Comparison of ENCODE assay signal across 21 mouse cellular contexts in genomic region chr2:145682924-145683323, GRCm38 (mm10). TPM values are rescaled to one million over a fixed set of nuclear protein-coding genes. Genes with fewer than 3 reads are reported as not detected.
A peak's percentile ranks its signal among the peaks of the same experiment; 100 is the strongest.
DNase-seq lines count a peak whose midpoint lies in the region; ATAC-seq and TF ChIP-seq lines count a peak whose summit lies in the region.
"Had no signal": no experiment of that assay in that cellular context is flagged by ENCODE, and none has a peak within 500 bp of the region (broad histone marks: within the 10 kb centered on the region; RNA-seq: fewer than 3 reads in every experiment).

No protein-coding gene starts in this region.

- WGBS in intestine, embryonic 14.5 days = 19% methylated on average over 3 of the region's 3 CpGs
- 37% methylated on average over 3 of the region's 3 CpGs for WGBS in intestine, postnatal 0 days
- 37% methylated on average over 3 of the region's 3 CpGs for WGBS in lung, embryonic 14.5 days
- 57% methylated on average over 3 of the region's 3 CpGs for WGBS in lung, adult 2 months

- TF ChIP-seq CTCF in intestine, postnatal 0 days (IDR thresholded peaks at IDR 0.05; ENCODE audit: low read depth) = no peak
- no peak for TF ChIP-seq CTCF in lung, embryonic 14.5 days (IDR thresholded peaks at IDR 0.05; ENCODE audit: low read depth)
- TF ChIP-seq CTCF in lung, adult 2 months (IDR thresholded peaks at IDR 0.05; ENCODE audit: insufficient read depth, low read length) = no peak

- H3K9ac ChIP-seq in intestine, embryonic 14.5 days (ENCODE audit: low read length) = no peak overlapping the region
- H3K9ac ChIP-seq in intestine, postnatal 0 days (ENCODE audit: low read depth, low read length) = no peak overlapping the region
- no peak overlapping the region for H3K9ac ChIP-seq in lung, embryonic 14.5 days
- H3K9ac ChIP-seq: embryonic facial prominence, embryonic 15.5 days; forebrain, embryonic 15.5 days; heart, embryonic 12.5 days; hindbrain, embryonic 15.5 days; liver, embryonic 15.5 days; midbrain, embryonic 13.5 days had no signal

- no peak overlapping the region for H3K4me3 ChIP-seq in intestine, embryonic 14.5 days (ENCODE audit: low read depth, low read length)
- no peak overlapping the region for H3K4me3 ChIP-seq in intestine, postnatal 0 days (ENCODE audit: low read depth, low read length)
- H3K4me3 ChIP-seq in lung, embryonic 14.5 days (ENCODE audit: low read depth, low read length) = no peak overlapping the region
- H3K4me3 ChIP-seq in lung, adult 2 months (replicated peaks; ENCODE audit: extremely low read depth, low read depth, low read length) = no peak overlapping the region
- H3K4me3 ChIP-seq: embryonic facial prominence, embryonic 15.5 days; forebrain, embryonic 15.5 days; heart, embryonic 12.5 days; hindbrain, embryonic 15.5 days; left cerebral cortex, adult 2 months; liver, embryonic 15.5 days; megakaryocyte, embryonic 14.5 days; midbrain, embryonic 13.5 days had no signal

- H3K36me3 ChIP-seq in intestine, embryonic 14.5 days (ENCODE audit: control insufficient read depth, insufficient read depth, low read length) = no peaks in the 10 kb centered on the region
- H3K36me3 ChIP-seq in intestine, postnatal 0 days (ENCODE audit: control insufficient read depth, insufficient read depth) = no peaks in the 10 kb centered on the region
- no peaks in the 10 kb centered on the region for H3K36me3 ChIP-seq in lung, embryonic 14.5 days (ENCODE audit: insufficient read depth)
- H3K36me3 ChIP-seq: embryonic facial prominence, embryonic 15.5 days; forebrain, embryonic 15.5 days; heart, embryonic 12.5 days; hindbrain, embryonic 15.5 days; liver, embryonic 15.5 days; midbrain, embryonic 13.5 days had no signal

- ATAC-seq in intestine, embryonic 14.5 days (replicated peaks; ENCODE audit: low FRiP score, low TSS enrichment, low read depth) = no peak
- no peak for ATAC-seq in intestine, postnatal 0 days
- ATAC-seq in lung, embryonic 14.5 days (ENCODE audit: insufficient read depth) = no peak
- ATAC-seq: forebrain, embryonic 15.5 days; midbrain, embryonic 13.5 days had no signal

- H3K27ac ChIP-seq in intestine, embryonic 14.5 days (ENCODE audit: low read depth) = peak overlapping the region; percentile 9
- H3K27ac ChIP-seq in intestine, postnatal 0 days (ENCODE audit: low read depth, low read length) = no peak overlapping the region
- H3K27ac ChIP-seq in lung, embryonic 14.5 days (ENCODE audit: low read depth) = peak overlapping the region; percentile 58; the same call in 1 of the 2 replicates
- H3K27ac ChIP-seq: embryonic facial prominence, embryonic 15.5 days; forebrain, embryonic 15.5 days; hindbrain, embryonic 15.5 days; left cerebral cortex, adult 2 months; liver, embryonic 15.5 days; midbrain, embryonic 13.5 days had no signal

- H3K27me3 ChIP-seq in intestine, embryonic 14.5 days (replicated peaks; ENCODE audit: control insufficient read depth, insufficient read depth, low read length) = no peaks in the 10 kb centered on the region
- no peaks in the 10 kb centered on the region for H3K27me3 ChIP-seq in intestine, postnatal 0 days (replicated peaks; ENCODE audit: control insufficient read depth, insufficient read depth, low read length)
- H3K27me3 ChIP-seq in lung, embryonic 14.5 days (ENCODE audit: insufficient read depth, low read length) = no peaks in the 10 kb centered on the region
- H3K27me3 ChIP-seq: embryonic facial prominence, embryonic 15.5 days; forebrain, embryonic 15.5 days; heart, embryonic 12.5 days; hindbrain, embryonic 15.5 days; liver, embryonic 15.5 days; midbrain, embryonic 13.5 days had no signal

- no peaks in the 10 kb centered on the region for H3K9me3 ChIP-seq in intestine, embryonic 14.5 days (ENCODE audit: control insufficient read depth, low read length)
- no peaks in the 10 kb centered on the region for H3K9me3 ChIP-seq in intestine, postnatal 0 days (ENCODE audit: control insufficient read depth)
- no peaks in the 10 kb centered on the region for H3K9me3 ChIP-seq in lung, embryonic 14.5 days (ENCODE audit: low read depth, low read length)
- H3K9me3 ChIP-seq: embryonic facial prominence, embryonic 15.5 days; forebrain, embryonic 15.5 days; heart, embryonic 12.5 days; hindbrain, embryonic 15.5 days; liver, embryonic 15.5 days; midbrain, embryonic 13.5 days had no signal

- 0 out of 2 replicates have a peak overlapping the region, but pooled peaks have one; percentile 7 for H3K4me2 ChIP-seq in intestine, embryonic 14.5 days (ENCODE audit: low read length)
- H3K4me2 ChIP-seq in intestine, postnatal 0 days (replicated peaks; ENCODE audit: low read depth) = no peak overlapping the region
- H3K4me2 ChIP-seq in lung, embryonic 14.5 days = no peak overlapping the region
- H3K4me2 ChIP-seq: embryonic facial prominence, embryonic 15.5 days; forebrain, embryonic 15.5 days; heart, embryonic 12.5 days; hindbrain, embryonic 15.5 days; liver, embryonic 15.5 days; midbrain, embryonic 13.5 days had no signal

- DNase-seq in intestine, embryonic 14.5 days (ENCODE audit: low spot score) = no peak
- DNase-seq in lung, embryonic 14.5 days = no peak
- DNase-seq in lung, adult 2 months = no peak
- DNase-seq in 3T3-L1 (ENCODE audit: low read depth, low spot score) (peak; percentile 49), NIH3T3 (ENCODE audit: low read depth) (peak; percentile 36)
- DNase-seq in layer of hippocampus, postnatal 36 days = no peak
- DNase-seq in retina, embryonic 14.5 days (ENCODE audit: low spot score) = no peak
- DNase-seq: cerebellum, adult 8-10 months; cerebellum, postnatal 36 days; embryo, embryonic 11 days; layer of hippocampus, adult 9-11 months; liver had no signal

- no peak for TF ChIP-seq POLR2A in lung, adult 2 months (IDR thresholded peaks at IDR 0.05; ENCODE audit: borderline replicate concordance, extremely low read depth, low read depth, low read length)

- H3K4me1 ChIP-seq in intestine, embryonic 14.5 days (replicated peaks; ENCODE audit: control insufficient read depth, insufficient read depth, low read length) = peaks cover 30% of the 10 kb centered on the region
- H3K4me1 ChIP-seq in intestine, postnatal 0 days (replicated peaks; ENCODE audit: control insufficient read depth, insufficient read depth, low read length) = peaks cover 6% of the 10 kb centered on the region; the same call in 1 of the 2 replicates
- H3K4me1 ChIP-seq in lung, embryonic 14.5 days (ENCODE audit: insufficient read depth) = peaks cover 30% of the 10 kb centered on the region
- peaks cover 8% of the 10 kb centered on the region for H3K4me1 ChIP-seq in lung, adult 2 months (ENCODE audit: control insufficient read depth, insufficient read depth, low read length)
- H3K4me1 ChIP-seq: megakaryocyte, embryonic 14.5 days; midbrain, embryonic 13.5 days had no signal

RNA-seq across cellular contexts. Expression of gene Rin2, which starts 7.9 kb away (rescaled TPM):
- polyA plus RNA-seq in intestine, embryonic 14.5 days (2014; fragmentation: Nextera tagmentation; extraction: Ambion mirVana) = 25.0 and 31.1 TPM in 2 replicates
- 10.2 and 11.9 TPM in 2 replicates for polyA plus RNA-seq in intestine, postnatal 0 days (2015; fragmentation: Nextera tagmentation; extraction: Ambion mirVana)
- 26.7 and 27.1 TPM in 2 replicates for polyA plus RNA-seq in lung, embryonic 14.5 days (2014; fragmentation: Nextera tagmentation; extraction: Ambion mirVana)
- polyA plus RNA-seq in lung, adult 2 months (2012; rRNA removed) = 37.4 and 44.3 TPM in 2 replicates
- total RNA-seq in layer of hippocampus, postnatal 36 days (2021) = 10 to 100 TPM; 22.3 to 40.7 TPM

Comparison
In these comparisons a context has a peak if more than half of its experiments do, and no peak if none do; other contexts are left out.
1. DNase-seq: peak in 3T3-L1 (single experiment) and NIH3T3 (single experiment); none in intestine, embryonic 14.5 days (single experiment), lung, embryonic 14.5 days (single experiment), lung, adult 2 months (single experiment), layer of hippocampus, postnatal 36 days (0 of 2) and retina, embryonic 14.5 days (single experiment).